Mouse (Mus musculus) heart, postnatal 0 days (tissue): ENCODE results near the gene Fyb.

Experiments
- CTCF ChIP-seq: IDR thresholded peaks from 2 replicates; pipeline ENCODE4 v1.5.1; 2016; ENCODE audit warnings: antibody characterized with exemption, control low read depth, low read depth
- EP300 ChIP-seq: IDR thresholded peaks from 2 replicates; pipeline ENCODE4 v1.6.1; 2016; ENCODE audit warnings: antibody characterized with exemption, low read depth

GRCm38 (mm10) chr15:6492386-6492785 is 30.3 kb upstream of the Fyb start:
- TF ChIP-seq EP300 = no peak
- no peak for TF ChIP-seq CTCF
